Mouse (Mus musculus) bone marrow macrophage, adult 2 months (primary cell): ENCODE measurements around the gene Syt3. TPM values are rescaled to one million over a fixed set of nuclear protein-coding genes. Genes with fewer than 3 reads are reported as not detected.

ENCODE experiments used
- H3K27ac ChIP-seq: 2 replicates; pipeline ENCODE4 v1.5.1; 2012; ENCODE audit warnings: low read depth, low read length; ENCODE audit not compliant: insufficient read depth
- H3K4me1 ChIP-seq: 2 replicates; pipeline ENCODE4 v1.6.1; 2012; ENCODE audit warnings: low read length; ENCODE audit not compliant: control insufficient read depth, insufficient read depth
- H3K4me3 ChIP-seq: 2 replicates; pipeline ENCODE4 v1.5.1; 2012; ENCODE audit warnings: mild to moderate bottlenecking, low read length, moderate library complexity; ENCODE audit not compliant: insufficient read depth
- CTCF ChIP-seq: IDR thresholded peaks from 2 replicates; pipeline ENCODE4 v1.5.1; 2012; ENCODE audit warnings: low read depth, mild to moderate bottlenecking, low read length, moderate library complexity
- POLR2A ChIP-seq: IDR thresholded peaks from 2 replicates; pipeline ENCODE4 v1.6.1; 2012; ENCODE audit warnings: mild to moderate bottlenecking, low read depth, low read length, borderline replicate concordance
- polyA plus RNA-seq: library from polyadenylated mRNA; stranded (reverse); fragments of >200 nt; gene quantifications from 2 replicates; pipeline ENCODE4 v1.2.4, GENCODE M21; 2012; ENCODE audit not compliant: missing spikeins, insufficient read depth, insufficient read length

Syt3 gene
- polyA plus RNA-seq, 1 experiment: 0.62 TPM

GRCm38 (mm10) chr7:44401673-44402072 lies 17.8 kb downstream of the Syt3 start:
- peaks cover 11% of the 10 kb centered on the region for H3K4me1 ChIP-seq
- no peak overlapping the region for H3K27ac ChIP-seq
- H3K4me3 ChIP-seq: no peak overlapping the region
- no peak for TF ChIP-seq POLR2A
- TF ChIP-seq CTCF: no peak

DNA sequence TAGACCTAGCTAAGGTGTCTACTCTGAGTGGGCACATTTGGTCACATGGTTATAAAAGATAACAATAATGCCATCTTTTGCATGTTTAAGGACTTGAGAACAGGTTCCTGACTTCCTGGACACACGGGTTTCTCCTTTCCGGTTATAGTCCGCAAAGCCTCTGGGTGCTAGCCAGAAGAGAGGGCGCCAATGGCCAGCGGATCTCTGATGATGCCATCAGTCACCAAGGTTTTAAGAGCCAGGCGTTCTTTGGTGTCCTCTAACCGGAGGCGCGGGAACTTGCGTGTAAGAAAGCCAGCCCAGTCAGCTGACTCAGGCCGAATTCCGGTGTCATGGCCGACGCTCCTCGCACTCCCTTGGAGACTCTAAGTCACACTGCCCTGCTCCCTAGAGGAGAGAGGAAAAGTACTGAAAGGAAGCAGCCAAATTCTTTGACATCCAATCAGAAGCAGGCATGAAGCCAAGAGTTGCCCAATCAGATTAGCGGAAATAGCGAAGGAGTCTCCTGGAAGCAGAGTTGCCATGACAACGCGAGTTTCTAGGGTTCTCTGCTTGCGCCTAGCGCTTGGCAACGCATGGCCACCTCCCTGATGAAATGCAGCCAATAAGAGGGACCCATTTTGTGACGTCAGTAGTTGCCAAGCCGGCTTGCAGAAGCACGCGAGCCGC lies 21.6 kb downstream of the Syt3 start:
- Histone ChIP-seq H3K4me1 (peaks cover 11% of the 10 kb centered on the region), H3K27ac (peak overlapping the region; percentile 13; the same call in 1 of the 2 replicates), H3K4me3 (peak overlapping the region; percentile 33)
- no peak for TF ChIP-seq CTCF
- TF ChIP-seq POLR2A: no peak

DNA sequence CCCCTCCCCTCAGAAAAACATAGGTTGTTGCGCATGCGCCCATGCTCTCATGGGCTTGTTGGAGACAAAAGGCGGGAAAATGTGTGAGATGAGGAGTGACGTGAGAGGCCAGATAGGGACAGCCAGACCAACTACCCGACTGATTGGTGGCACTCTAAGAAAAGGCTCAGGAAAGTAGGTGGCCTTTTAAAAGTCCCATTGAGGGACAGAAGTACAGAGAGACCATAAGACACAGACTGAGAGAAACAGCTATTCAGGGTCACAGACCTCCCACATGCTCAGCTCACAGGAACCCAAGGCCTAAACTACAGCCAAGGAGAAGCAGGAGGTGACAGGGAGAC lies 22.1 kb downstream of the Syt3 start:
- peaks cover 10% of the 10 kb centered on the region for H3K4me1 ChIP-seq
- H3K27ac ChIP-seq: no peak overlapping the region
- peak overlapping the region; percentile 33 for H3K4me3 ChIP-seq
- TF ChIP-seq CTCF (no peak), POLR2A (no peak)

- H3K4me1 ChIP-seq: no peaks in the 10 kb centered on the region
- TF ChIP-seq POLR2A (no peak), CTCF (no peak)
- H3K4me3 ChIP-seq: no peak overlapping the region
- no peak overlapping the region for H3K27ac ChIP-seq
These were observed 27.2 kb downstream of the Syt3 start for GRCm38 (mm10) chr7:44411144-44411543.

DNA sequence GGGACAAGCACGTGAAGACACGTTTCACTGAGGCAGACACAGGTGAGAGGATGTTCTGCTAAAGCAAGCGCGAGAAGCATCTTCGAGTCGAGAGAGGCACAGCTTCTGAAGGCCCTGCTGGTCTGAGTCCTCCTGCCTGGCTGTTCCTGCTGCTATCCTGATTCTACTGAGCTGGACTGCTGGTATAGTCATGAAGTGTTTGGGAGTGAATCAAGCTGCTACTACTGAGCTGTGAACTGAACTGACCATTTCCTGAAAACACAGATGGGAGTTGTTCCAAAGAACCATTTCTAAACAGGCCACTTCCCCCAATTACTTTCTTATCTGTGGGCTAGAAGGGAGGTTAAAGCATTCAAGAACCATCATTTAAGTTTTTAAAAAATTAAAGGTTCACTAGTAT lies 29.4 kb downstream of the Syt3 start:
- Histone ChIP-seq H3K4me1 (no peaks in the 10 kb centered on the region), H3K4me3 (no peak overlapping the region), H3K27ac (no peak overlapping the region)
- TF ChIP-seq POLR2A: no peak
- TF ChIP-seq CTCF: no peak

GRCm38 (mm10) chr7:44427666-44428065 lies 43.8 kb downstream of the Syt3 start:
- Histone ChIP-seq H3K4me1 (no peaks in the 10 kb centered on the region), H3K27ac (no peak overlapping the region), H3K4me3 (no peak overlapping the region)
- TF ChIP-seq POLR2A (no peak), CTCF (no peak)

DNA sequence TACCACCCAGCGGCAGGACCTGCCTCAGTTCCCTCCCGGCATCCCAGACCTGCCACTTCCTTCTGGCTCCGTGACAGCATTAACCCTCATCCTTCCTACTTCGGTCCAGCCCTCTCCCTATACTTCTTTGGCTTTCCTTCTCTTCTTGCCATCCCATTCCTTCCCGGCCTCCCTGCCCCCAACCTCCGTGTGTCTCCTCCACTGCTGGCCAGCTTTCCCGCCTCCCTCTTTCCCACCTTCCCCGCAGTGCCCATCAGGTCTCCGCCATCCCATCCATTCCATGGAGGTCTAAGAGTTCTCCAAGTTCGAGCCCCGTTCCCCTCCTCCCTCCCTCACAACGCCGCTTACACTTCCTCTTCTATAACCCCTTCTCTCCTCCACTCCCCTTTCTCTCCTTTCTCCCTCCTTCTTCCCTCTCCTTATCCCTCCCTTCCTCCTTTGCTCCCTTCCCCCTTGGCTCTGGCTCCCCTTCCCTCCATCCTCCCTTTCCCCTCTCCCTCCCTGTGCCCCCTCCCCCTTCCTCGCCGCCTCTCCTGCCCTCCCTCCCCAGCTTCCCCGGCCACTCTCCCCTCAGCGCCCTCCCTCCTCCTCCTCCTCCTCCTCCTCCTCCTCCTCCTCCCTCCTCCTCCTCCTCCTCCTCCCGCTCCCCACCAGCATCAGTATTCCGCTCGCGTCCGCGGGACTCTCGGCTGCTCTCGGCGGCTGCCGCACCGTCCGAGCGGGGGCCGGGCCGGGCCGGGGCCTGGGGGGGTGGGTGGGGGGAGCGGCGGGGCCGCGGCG lies 44.5 kb downstream of the Syt3 start:
- H3K27ac ChIP-seq: no peak overlapping the region
- no peak overlapping the region for H3K4me3 ChIP-seq
- H3K4me1 ChIP-seq: no peaks in the 10 kb centered on the region
- TF ChIP-seq CTCF (no peak), POLR2A (no peak)

DNA sequence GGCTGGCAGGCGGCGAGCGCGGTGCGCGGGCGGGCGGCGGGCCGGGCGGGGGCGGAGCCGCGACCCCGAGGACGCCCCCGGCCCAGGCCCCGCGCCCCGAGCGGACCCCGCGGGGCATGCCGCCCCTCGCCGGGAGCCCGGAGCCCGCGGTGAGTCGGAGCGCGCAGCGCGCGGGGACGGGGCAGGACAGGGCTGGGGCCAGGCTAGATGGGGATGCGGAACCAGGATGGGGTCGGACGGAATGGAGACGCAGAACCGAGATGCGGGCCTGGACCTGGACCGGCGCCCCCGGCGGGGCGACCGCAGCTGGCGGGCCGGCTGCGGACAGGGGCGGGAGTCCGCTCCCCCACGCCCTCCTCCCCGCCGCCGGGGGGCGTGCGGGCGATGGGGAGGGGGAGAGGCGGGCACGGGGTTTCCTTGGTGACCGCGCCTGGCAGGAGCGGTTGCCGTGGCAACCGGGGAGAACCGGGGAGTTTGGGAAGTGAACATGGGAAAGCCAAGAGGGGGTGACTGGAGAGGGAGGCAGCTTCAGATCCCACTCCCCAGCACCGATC lies 45.1 kb downstream of the Syt3 start, which contains the start of gene Lrrc4b:
Gene Lrrc4b, plus strand, starts transcription at position 51 of the 554 bp plus-strand sequence.
- Histone ChIP-seq H3K4me3 (no peak within 1 kb of the TSS), H3K27ac (no peak within 1 kb of the TSS), H3K4me1 (no peaks in the 10 kb centered on the region)
- TF ChIP-seq POLR2A (no peak), CTCF (no peak)

DNA sequence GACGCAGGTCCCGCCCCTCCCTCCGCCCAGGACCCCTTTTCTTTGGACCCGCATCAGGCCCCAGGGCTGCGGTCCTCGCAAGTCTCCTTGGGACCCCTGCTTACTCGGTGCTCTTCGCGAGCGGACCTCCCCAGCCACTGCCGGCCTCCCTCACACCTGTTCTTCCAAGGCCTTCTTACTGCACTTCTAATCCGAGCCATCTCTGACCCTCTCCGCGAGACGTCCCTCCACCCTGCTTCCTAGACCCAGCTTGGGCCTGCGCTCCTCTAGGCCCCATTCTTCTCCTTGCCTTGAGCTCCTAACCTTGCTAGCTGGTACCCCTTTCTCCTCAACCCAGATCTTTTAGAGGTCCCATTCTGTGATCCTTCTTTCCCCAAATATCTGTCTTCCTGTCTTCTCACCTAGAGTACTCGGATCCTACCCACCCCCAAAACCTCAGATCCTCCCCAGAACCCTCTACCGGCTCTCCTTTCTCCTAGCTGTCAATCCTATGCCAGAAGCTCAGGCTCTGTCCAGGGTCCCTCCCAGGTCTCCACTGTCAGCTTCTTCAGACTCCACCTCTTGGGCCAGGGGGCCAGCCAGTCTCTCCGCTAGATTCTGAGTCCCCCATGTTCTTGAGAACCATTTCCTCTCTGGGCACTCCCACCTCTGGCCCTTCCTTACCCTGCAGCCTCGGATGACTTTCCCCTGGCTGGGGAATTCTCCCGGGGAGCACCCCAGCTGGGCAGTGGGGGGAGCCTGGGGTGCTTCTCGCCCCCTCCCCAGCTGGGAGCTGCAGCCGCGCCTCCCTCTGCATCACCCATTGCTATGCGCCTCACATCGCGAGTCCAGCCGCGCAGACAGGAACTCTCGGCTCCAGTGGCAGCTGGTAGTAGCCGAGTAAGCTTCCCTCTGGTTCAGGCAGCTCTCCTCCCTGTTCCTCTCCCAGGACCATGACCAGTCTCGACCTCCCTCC lies 45.9 kb downstream of the Syt3 start:
- TF ChIP-seq CTCF: no peak
- no peak for TF ChIP-seq POLR2A
- no peaks in the 10 kb centered on the region for H3K4me1 ChIP-seq
- no peak overlapping the region for H3K27ac ChIP-seq
- no peak overlapping the region for H3K4me3 ChIP-seq
